Mouse (Mus musculus) CH12.LX (cell line): ENCODE results near the gene Col18a1.

ENCODE experiments used
- CTCF ChIP-seq, 2 experiments: IDR thresholded peaks in 1 of 2; conservative IDR thresholded peaks in 1 of 2; 2 replicates each; pipeline ENCODE4 v1.5.1; 2011 to 2012; ENCODE audit warnings: low read depth in 2 of 2, low read length in 2 of 2, improper control_type of control experiment in 1 of 2, inconsistent platforms in 1 of 2, mild to moderate bottlenecking in 1 of 2, moderate library complexity in 1 of 2
- MAZ ChIP-seq: IDR thresholded peaks from 2 replicates; pipeline ENCODE4 v1.6.1; 2012; ENCODE audit warnings: low read depth, mild to moderate bottlenecking, inconsistent platforms, low read length, improper control_type of control experiment, moderate library complexity
- SIN3A ChIP-seq: IDR thresholded peaks from 2 replicates; pipeline ENCODE4 v1.6.1; 2012; ENCODE audit warnings: low read length, improper control_type of control experiment, inconsistent platforms
- ZC3H11A ChIP-seq: IDR thresholded peaks from 2 replicates; pipeline ENCODE4 v1.6.1; 2012; ENCODE audit warnings: low read depth, mild to moderate bottlenecking, inconsistent platforms, low read length, improper control_type of control experiment

GRCm38 (mm10) chr10:77190967-77191915, 24.9 kb upstream of the Col18a1 start:
- TF ChIP-seq CTCF (conservative IDR thresholded peaks at IDR 0.05 in 1 of 2, IDR thresholded peaks at IDR 0.05 in 1 of 2; ENCODE audit: low read depth in 2 of 2, low read length in 2 of 2) (no peak), SIN3A (no peak), ZC3H11A (no peak), MAZ (no peak)
